Mouse (Mus musculus) layer of hippocampus, postnatal 36 days (tissue): ENCODE data around the gene Uqcr11. TPM values are rescaled to one million over a fixed set of nuclear protein-coding genes. Genes with fewer than 3 reads are reported as not detected.

Source experiments
- DNase-seq, 2 experiments: peaks; one replicate each; pipeline ENCODE4 v3.0.0; 2022
- total RNA-seq, 2 experiments: library from RNA; stranded (reverse); gene quantifications; 2 replicates each; pipeline ENCODE4 v1.2.3; 2021

Gene Uqcr11
- total RNA-seq, 2 experiments from 2014 or later, result 443 to 467 TPM

GRCm38 (mm10) chr10:80399191-80399972 is 7.2 kb downstream of the Uqcr11 start, which contains the start of gene Mbd3:
Mbd3 (minus strand) TSS chr10:80399550.
- peak; percentile 100 for DNase-seq

GRCm38 (mm10) chr10:80398719-80399190 is 7.9 kb downstream of the Uqcr11 start:
- peak; percentile 97 to 98 for DNase-seq

- no peak for DNase-seq
Measured at GRCm38 (mm10) chr10:80398174-80398535, 8.5 kb downstream of the Uqcr11 start.

- no peak for DNase-seq
Measured at GRCm38 (mm10) chr10:80397524-80398173, 9.0 kb downstream of the Uqcr11 start.

GRCm38 (mm10) chr10:80396822-80397523 is 9.7 kb downstream of the Uqcr11 start:
- DNase-seq, result no peak

GRCm38 (mm10) chr10:80395025-80395627 is 11.5 kb downstream of the Uqcr11 start:
- DNase-seq, result no peak

GRCm38 (mm10) chr10:80392687-80393086 is 13.9 kb downstream of the Uqcr11 start:
- no peak for DNase-seq

GRCm38 (mm10) chr10:80390697-80391096 is 15.9 kb downstream of the Uqcr11 start:
- no peak for DNase-seq

- DNase-seq, result no peak
Measured at GRCm38 (mm10) chr10:80389185-80389708, 17.4 kb downstream of the Uqcr11 start.

GRCm38 (mm10) chr10:80388731-80389130 is 17.9 kb downstream of the Uqcr11 start:
- no peak for DNase-seq

- DNase-seq, result peak; percentile 84 to 85
Measured at GRCm38 (mm10) chr10:80387522-80387959, 19.1 kb downstream of the Uqcr11 start, which contains the start of gene Mex3d. Mex3d (minus strand) TSS chr10:80387659.

GRCm38 (mm10) chr10:80386735-80387471 is 19.7 kb downstream of the Uqcr11 start:
- no peak for DNase-seq

- DNase-seq, result no peak
Measured at GRCm38 (mm10) chr10:80385811-80386734, 20.6 kb downstream of the Uqcr11 start.

- no peak for DNase-seq
Measured at GRCm38 (mm10) chr10:80385310-80385709, 21.3 kb downstream of the Uqcr11 start.

GRCm38 (mm10) chr10:80384709-80385108 is 21.9 kb downstream of the Uqcr11 start:
- DNase-seq, result no peak

GRCm38 (mm10) chr10:80384115-80384639 is 22.5 kb downstream of the Uqcr11 start:
- DNase-seq, result no peak

- DNase-seq, result no peak
Measured at GRCm38 (mm10) chr10:80383431-80383830, 23.2 kb downstream of the Uqcr11 start.

GRCm38 (mm10) chr10:80382641-80383365 is 23.8 kb downstream of the Uqcr11 start:
- DNase-seq, result no peak

GRCm38 (mm10) chr10:80377716-80378115 is 28.9 kb downstream of the Uqcr11 start:
- no peak for DNase-seq
